Mouse (Mus musculus) kidney, embryonic 16.5 days (tissue): ENCODE measurements around the gene Etnk1. TPM values are rescaled to one million over a fixed set of nuclear protein-coding genes. Genes with fewer than 3 reads are reported as not detected.
A peak's percentile ranks its signal among the peaks of the same experiment; 100 is the strongest.

Source experiments
- ATAC-seq: fragments of 200-750 bp; cut with Nextera tagmentation; 2 replicates; pipeline ENCODE4 v1.8.0; 2017; ENCODE audit warnings: moderate TSS enrichment; ENCODE audit not compliant: low FRiP score, low TSS enrichment
- H3K27ac ChIP-seq: fragments of 300-500 bp; sonication (generic); 2 replicates; pipeline ENCODE4 v1.5.1; 2014; ENCODE audit warnings: low read length
- H3K27me3 ChIP-seq: fragments of 300-500 bp; sonication (generic); 2 replicates; pipeline ENCODE4 v1.6.1; 2014; ENCODE audit warnings: low read length, control low read depth, mixed read lengths; ENCODE audit not compliant: insufficient read depth
- H3K36me3 ChIP-seq: fragments of 300-500 bp; sonication (generic); 2 replicates; pipeline ENCODE4 v1.6.1; 2014; ENCODE audit warnings: low read length, control low read depth, mixed read lengths; ENCODE audit not compliant: insufficient read depth
- H3K4me1 ChIP-seq: fragments of 300-500 bp; sonication (generic); 2 replicates; pipeline ENCODE4 v1.6.1; 2014; ENCODE audit warnings: low read length, control low read depth, mixed read lengths; ENCODE audit not compliant: insufficient read depth
- H3K4me2 ChIP-seq: fragments of 300-500 bp; sonication (generic); replicated peaks from 2 replicates; pipeline ENCODE4 v1.6.1; 2014; ENCODE audit warnings: low read depth, low read length
- H3K4me3 ChIP-seq: fragments of 300-500 bp; sonication (generic); 2 replicates; pipeline ENCODE4 v1.5.1; 2014; ENCODE audit warnings: mild to moderate bottlenecking, low read length
- H3K9ac ChIP-seq: fragments of 300-500 bp; sonication (generic); replicated peaks from 2 replicates; pipeline ENCODE4 v1.6.1; 2014; ENCODE audit warnings: low read length
- H3K9me3 ChIP-seq: fragments of 300-500 bp; sonication (generic); 2 replicates; pipeline ENCODE4 v1.6.1; 2016; ENCODE audit warnings: low read length, control low read depth
- WGBS: fragments of 180-500 bp; shearing (Covaris S2); extraction: QIAGEN DNeasy Blood & Tissue Kit; methylation state at CpG from one replicate; pipeline ENCODE4 v1.1.7; 2014; 5-methylcytosine and 5-hydroxymethylcytosine counted together
- polyA plus RNA-seq: library from polyadenylated mRNA; unstranded; fragments of >200 nt; fragmentation: Nextera tagmentation; extraction: Ambion mirVana; gene quantifications from 2 replicates; pipeline ENCODE4 v1.2.1, GENCODE M21; 2015

Etnk1 gene
- polyA plus RNA-seq, 1 experiment from 2014 or later = 32.2 TPM

GRCm38 (mm10) chr6:143224057-143224456, 57.0 kb downstream of the Etnk1 start:
- Histone ChIP-seq H3K9ac (no peak overlapping the region), H3K27ac (no peak overlapping the region), H3K4me1 (0 out of 2 replicates have a peak, but pooled peaks cover 3% of the 10 kb centered on the region), H3K27me3 (peaks cover 13% of the 10 kb centered on the region; the same call in 1 of the 2 replicates), H3K4me2 (no peak overlapping the region), H3K9me3 (no peaks in the 10 kb centered on the region), H3K4me3 (no peak overlapping the region), H3K36me3 (no peaks in the 10 kb centered on the region)
- ATAC-seq = peak; percentile 84
- WGBS = 23% methylated on average over 11 of the region's 11 CpGs

GRCm38 (mm10) chr6:143224885-143225284, 57.9 kb downstream of the Etnk1 start:
- Histone ChIP-seq H3K36me3 (no peaks in the 10 kb centered on the region), H3K4me3 (no peak overlapping the region), H3K4me2 (no peak overlapping the region), H3K27ac (no peak overlapping the region), H3K9me3 (no peaks in the 10 kb centered on the region), H3K9ac (no peak overlapping the region), H3K4me1 (0 out of 2 replicates have a peak, but pooled peaks cover 3% of the 10 kb centered on the region), H3K27me3 (peaks cover 16% of the 10 kb centered on the region; the same call in 1 of the 2 replicates)
- WGBS = 52% methylated on average over 6 of the region's 6 CpGs
- ATAC-seq = no peak

DNA sequence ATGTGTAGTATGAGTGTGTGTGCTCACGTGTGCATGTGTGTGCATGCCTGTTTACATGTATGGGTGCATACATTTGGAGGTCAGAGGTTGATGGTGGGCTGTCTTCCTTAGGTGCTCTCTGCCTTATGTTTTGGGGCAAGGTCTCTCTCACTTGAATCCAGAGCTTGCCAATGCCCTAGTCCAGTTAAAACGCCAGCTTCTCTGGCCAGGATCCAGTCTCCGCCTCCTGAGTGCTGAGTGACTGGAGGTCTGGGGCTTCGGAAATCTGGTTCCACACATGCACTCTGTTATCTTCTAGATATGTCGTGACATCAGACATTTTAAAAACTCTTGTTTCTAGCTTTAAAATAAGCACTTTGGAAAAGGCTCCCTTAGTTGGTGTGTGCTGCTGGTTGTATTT, 61.7 kb downstream of the Etnk1 start:
- no peaks in the 10 kb centered on the region for H3K36me3 ChIP-seq
- no peak overlapping the region for H3K4me2 ChIP-seq
- peaks cover 10% of the 10 kb centered on the region; the same call in 1 of the 2 replicates for H3K27me3 ChIP-seq
- no peak overlapping the region for H3K27ac ChIP-seq
- 81% methylated on average over 5 of the region's 5 CpGs for WGBS
- no peak for ATAC-seq
- no peaks in the 10 kb centered on the region for H3K9me3 ChIP-seq
- H3K4me3 ChIP-seq = no peak overlapping the region
- H3K9ac ChIP-seq = no peak overlapping the region
- H3K4me1 ChIP-seq = 0 out of 2 replicates have a peak, but pooled peaks cover 3% of the 10 kb centered on the region

- Histone ChIP-seq H3K27ac (no peak overlapping the region), H3K4me3 (no peak overlapping the region), H3K9ac (no peak overlapping the region), H3K36me3 (no peaks in the 10 kb centered on the region), H3K9me3 (no peaks in the 10 kb centered on the region), H3K27me3 (peaks cover 10% of the 10 kb centered on the region; the same call in 1 of the 2 replicates), H3K4me1 (no peaks in the 10 kb centered on the region), H3K4me2 (no peak overlapping the region)
- ATAC-seq = no peak; the same call in 1 of the 2 replicates
- 40% methylated on average over 8 of the region's 8 CpGs for WGBS
These were observed 62.9 kb downstream of the Etnk1 start for GRCm38 (mm10) chr6:143229906-143230305.

- ATAC-seq = no peak
- 48% methylated on average over 2 of the region's 2 CpGs for WGBS
- H3K36me3 ChIP-seq = no peaks in the 10 kb centered on the region
These were observed 63.9 kb downstream of the Etnk1 start for GRCm38 (mm10) chr6:143230888-143231287.

DNA sequence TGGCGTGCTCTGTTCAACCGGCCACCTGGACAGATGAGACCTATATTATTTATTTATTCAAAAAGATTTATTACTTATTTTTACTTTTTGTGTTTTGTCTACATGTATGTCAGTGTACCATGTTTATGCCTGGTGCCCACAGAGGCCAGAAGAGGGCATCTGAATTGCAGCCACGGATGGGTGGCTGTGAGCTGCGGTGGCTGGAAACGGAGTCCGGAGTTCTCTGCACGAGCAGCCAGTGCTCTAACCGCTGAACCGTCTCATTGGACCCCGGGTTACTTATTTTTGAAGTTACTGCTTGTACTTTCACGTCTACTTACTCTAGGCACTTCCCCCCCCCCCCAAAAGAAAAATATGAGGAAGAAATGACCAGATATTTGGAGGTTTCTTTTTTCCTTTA, 65.7 kb downstream of the Etnk1 start:
- no peaks in the 10 kb centered on the region for H3K36me3 ChIP-seq
- H3K27ac ChIP-seq = no peak overlapping the region
- H3K9me3 ChIP-seq = no peaks in the 10 kb centered on the region
- H3K4me1 ChIP-seq = no peaks in the 10 kb centered on the region
- WGBS = 55% methylated on average over 11 of the region's 11 CpGs
- H3K9ac ChIP-seq = no peak overlapping the region
- H3K27me3 ChIP-seq = peaks cover 4% of the 10 kb centered on the region; the same call in 1 of the 2 replicates
- H3K4me3 ChIP-seq = no peak overlapping the region
- ATAC-seq = peak; percentile 69; the same call in 1 of the 2 replicates
- no peak overlapping the region for H3K4me2 ChIP-seq

More at GRCm38 (mm10) chr6:143230888-143231287, 63.9 kb downstream of the Etnk1 start:
- Histone ChIP-seq H3K4me2 (no peak overlapping the region), H3K27me3 (peaks cover 10% of the 10 kb centered on the region; the same call in 1 of the 2 replicates), H3K9ac (no peak overlapping the region), H3K27ac (no peak overlapping the region), H3K4me1 (no peaks in the 10 kb centered on the region), H3K9me3 (no peaks in the 10 kb centered on the region), H3K4me3 (no peak overlapping the region)

DNA sequence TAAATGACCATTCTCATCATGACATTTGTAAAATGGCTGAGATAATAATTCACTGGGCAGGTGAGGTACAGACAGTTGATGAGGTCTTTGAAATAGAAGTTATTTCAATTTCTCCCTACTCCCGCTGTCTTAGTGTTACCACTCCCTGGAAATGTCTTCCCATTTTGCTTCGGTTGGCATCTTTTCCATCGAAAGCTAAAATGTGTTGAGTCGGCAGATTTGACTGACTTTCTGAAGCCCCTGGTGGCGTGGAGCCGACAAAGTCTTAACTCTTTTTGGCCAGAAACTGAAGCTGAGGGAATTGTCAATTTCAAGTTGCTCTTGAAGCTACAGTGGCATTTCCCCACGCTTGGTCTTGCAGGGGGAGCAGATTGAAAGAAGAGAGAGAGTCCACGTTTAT, 67.8 kb downstream of the Etnk1 start:
- H3K4me2 ChIP-seq = no peak overlapping the region
- no peak for ATAC-seq
- no peak overlapping the region for H3K9ac ChIP-seq
- H3K27ac ChIP-seq = no peak overlapping the region
- no peak overlapping the region for H3K4me3 ChIP-seq
- H3K36me3 ChIP-seq = no peaks in the 10 kb centered on the region
- WGBS = 85% methylated on average over 8 of the region's 8 CpGs
- no peaks in the 10 kb centered on the region for H3K27me3 ChIP-seq
- H3K9me3 ChIP-seq = no peaks in the 10 kb centered on the region
- H3K4me1 ChIP-seq = no peaks in the 10 kb centered on the region

- H3K36me3 ChIP-seq = no peaks in the 10 kb centered on the region
- 61% methylated on average over 21 of the region's 21 CpGs for WGBS
- ATAC-seq = no peak
These were observed 72.5 kb downstream of the Etnk1 start for GRCm38 (mm10) chr6:143239362-143240074.

GRCm38 (mm10) chr6:143243191-143243590, 76.2 kb downstream of the Etnk1 start:
- 82% methylated on average over 5 of the region's 5 CpGs for WGBS
- no peak overlapping the region for H3K4me2 ChIP-seq

More at GRCm38 (mm10) chr6:143239362-143240074, 72.5 kb downstream of the Etnk1 start:
- Histone ChIP-seq H3K4me2 (no peak overlapping the region), H3K9me3 (no peaks in the 10 kb centered on the region), H3K27ac (no peak overlapping the region), H3K4me1 (no peaks in the 10 kb centered on the region), H3K9ac (no peak overlapping the region), H3K4me3 (no peak overlapping the region), H3K27me3 (no peaks in the 10 kb centered on the region)

GRCm38 (mm10) chr6:143257921-143258320, 90.9 kb downstream of the Etnk1 start:
- Histone ChIP-seq H3K27ac (no peak overlapping the region), H3K9ac (no peak overlapping the region)
- WGBS = 76% methylated on average over 4 of the region's 4 CpGs

More at GRCm38 (mm10) chr6:143243191-143243590, 76.2 kb downstream of the Etnk1 start:
- H3K27me3 ChIP-seq = no peaks in the 10 kb centered on the region
- no peaks in the 10 kb centered on the region for H3K36me3 ChIP-seq
- no peak overlapping the region for H3K9ac ChIP-seq
- no peak for ATAC-seq
- no peaks in the 10 kb centered on the region for H3K4me1 ChIP-seq
- no peak overlapping the region for H3K4me3 ChIP-seq
- H3K9me3 ChIP-seq = no peaks in the 10 kb centered on the region
- no peak overlapping the region for H3K27ac ChIP-seq

More at GRCm38 (mm10) chr6:143257921-143258320, 90.9 kb downstream of the Etnk1 start:
- peaks cover 22% of the 10 kb centered on the region for H3K4me1 ChIP-seq
- no peak overlapping the region for H3K4me3 ChIP-seq
- H3K9me3 ChIP-seq = no peaks in the 10 kb centered on the region
- ATAC-seq = no peak
- no peaks in the 10 kb centered on the region for H3K36me3 ChIP-seq
- H3K4me2 ChIP-seq = no peak overlapping the region
- H3K27me3 ChIP-seq = peaks cover 12% of the 10 kb centered on the region
